Mouse (Mus musculus) ES-E14 (cell line): ENCODE measurements around the gene Fgr.

Experiments used
- MAFK ChIP-seq: IDR thresholded peaks from 2 replicates; pipeline ENCODE4 v1.6.1; 2014; ENCODE audit warnings: mild to moderate bottlenecking, low read depth, low read length, inconsistent platforms; ENCODE audit not compliant: insufficient read depth
- ZC3H11A ChIP-seq: IDR thresholded peaks from 2 replicates; pipeline ENCODE4 v1.6.1; 2012; ENCODE audit warnings: low read depth, mild to moderate bottlenecking, inconsistent platforms, low read length, borderline replicate concordance
- ZNF384 ChIP-seq: IDR thresholded peaks from 2 replicates; pipeline ENCODE4 v1.6.1; 2012; ENCODE audit warnings: low read depth, low read length, inconsistent platforms

- TF ChIP-seq ZNF384 (no peak), MAFK (no peak), ZC3H11A (no peak)
Measured at GRCm38 (mm10) chr4:132954530-132955394, 19.1 kb upstream of the Fgr start.
